Mouse (Mus musculus) bone marrow macrophage, adult 2 months (primary cell): ENCODE measurements around the gene Gtpbp10. TPM values are rescaled to one million over a fixed set of nuclear protein-coding genes. Genes with fewer than 3 reads are reported as not detected.

Source experiments
- H3K27ac ChIP-seq: 2 replicates; pipeline ENCODE4 v1.5.1; 2012; ENCODE audit warnings: low read depth, low read length; ENCODE audit not compliant: insufficient read depth
- H3K4me1 ChIP-seq: 2 replicates; pipeline ENCODE4 v1.6.1; 2012; ENCODE audit warnings: low read length; ENCODE audit not compliant: control insufficient read depth, insufficient read depth
- H3K4me3 ChIP-seq: 2 replicates; pipeline ENCODE4 v1.5.1; 2012; ENCODE audit warnings: mild to moderate bottlenecking, low read length, moderate library complexity; ENCODE audit not compliant: insufficient read depth
- CTCF ChIP-seq: IDR thresholded peaks from 2 replicates; pipeline ENCODE4 v1.5.1; 2012; ENCODE audit warnings: low read depth, mild to moderate bottlenecking, low read length, moderate library complexity
- POLR2A ChIP-seq: IDR thresholded peaks from 2 replicates; pipeline ENCODE4 v1.6.1; 2012; ENCODE audit warnings: mild to moderate bottlenecking, low read depth, low read length, borderline replicate concordance
- polyA plus RNA-seq: library from polyadenylated mRNA; stranded (reverse); fragments of >200 nt; gene quantifications from 2 replicates; pipeline ENCODE4 v1.2.4, GENCODE M21; 2012; ENCODE audit not compliant: missing spikeins, insufficient read depth, insufficient read length

The Gtpbp10 gene
- polyA plus RNA-seq, 1 experiment = 14.3 TPM

DNA sequence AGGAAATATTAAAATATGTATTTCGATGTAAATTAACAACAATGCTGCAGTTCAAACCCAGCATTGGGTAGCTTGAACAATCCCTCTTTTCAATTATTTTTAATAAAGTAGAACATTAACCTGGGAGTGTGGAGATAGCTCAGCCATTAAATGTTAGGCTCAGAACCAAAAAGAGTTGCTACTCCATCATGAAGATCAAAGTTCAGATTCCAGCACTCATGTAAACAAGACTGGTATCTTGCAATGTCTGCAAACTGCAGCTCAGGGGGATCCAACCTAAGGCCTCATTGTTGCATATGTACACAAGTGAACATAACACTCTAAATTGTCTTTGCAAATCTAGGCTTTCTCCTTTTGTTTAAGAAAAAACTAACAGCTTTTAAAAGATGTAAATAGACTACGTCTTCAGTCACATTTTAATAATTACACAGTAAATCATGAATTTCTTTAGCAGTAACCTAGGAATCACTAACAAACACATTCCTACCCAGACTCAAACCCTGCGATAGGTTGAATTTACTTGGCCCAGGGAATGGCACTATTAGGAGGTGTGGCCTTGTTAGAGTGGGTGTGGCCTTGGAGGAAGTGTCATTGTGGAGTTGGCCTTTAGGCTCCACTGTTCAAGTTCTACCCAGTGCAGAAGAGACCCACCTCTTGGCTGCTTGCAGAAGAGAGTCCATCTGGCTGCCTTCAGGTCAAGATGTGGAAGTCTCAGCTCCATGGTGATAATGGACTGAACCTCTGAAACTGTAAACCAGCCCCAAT, 25.5 kb downstream of the Gtpbp10 start:
- Histone ChIP-seq H3K27ac (no peak overlapping the region), H3K4me1 (no peaks in the 10 kb centered on the region), H3K4me3 (no peak overlapping the region)
- TF ChIP-seq POLR2A = no peak
- TF ChIP-seq CTCF = no peak

DNA sequence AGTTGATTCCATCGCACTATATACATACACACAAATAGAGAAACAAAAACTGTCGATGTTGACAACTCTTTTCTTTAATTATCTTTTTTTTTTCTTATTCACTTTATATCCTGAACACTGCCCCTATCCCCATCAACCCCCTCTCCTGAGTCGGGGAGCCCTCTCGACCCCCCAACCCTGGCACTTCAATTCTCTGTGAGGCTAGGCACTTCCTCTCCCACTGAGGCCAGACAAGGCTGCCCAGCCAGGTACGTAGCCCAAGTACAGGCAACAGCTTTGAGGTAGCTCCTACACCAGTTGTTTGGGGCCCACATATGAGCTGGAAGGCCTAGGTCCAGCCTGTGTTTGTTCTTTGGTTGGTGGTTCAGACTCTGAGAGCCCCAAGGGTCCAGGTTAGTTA, 43.9 kb downstream of the Gtpbp10 start:
- no peak for TF ChIP-seq CTCF
- TF ChIP-seq POLR2A = no peak
- Histone ChIP-seq H3K4me1 (no peaks in the 10 kb centered on the region), H3K27ac (no peak overlapping the region), H3K4me3 (no peak overlapping the region)

DNA sequence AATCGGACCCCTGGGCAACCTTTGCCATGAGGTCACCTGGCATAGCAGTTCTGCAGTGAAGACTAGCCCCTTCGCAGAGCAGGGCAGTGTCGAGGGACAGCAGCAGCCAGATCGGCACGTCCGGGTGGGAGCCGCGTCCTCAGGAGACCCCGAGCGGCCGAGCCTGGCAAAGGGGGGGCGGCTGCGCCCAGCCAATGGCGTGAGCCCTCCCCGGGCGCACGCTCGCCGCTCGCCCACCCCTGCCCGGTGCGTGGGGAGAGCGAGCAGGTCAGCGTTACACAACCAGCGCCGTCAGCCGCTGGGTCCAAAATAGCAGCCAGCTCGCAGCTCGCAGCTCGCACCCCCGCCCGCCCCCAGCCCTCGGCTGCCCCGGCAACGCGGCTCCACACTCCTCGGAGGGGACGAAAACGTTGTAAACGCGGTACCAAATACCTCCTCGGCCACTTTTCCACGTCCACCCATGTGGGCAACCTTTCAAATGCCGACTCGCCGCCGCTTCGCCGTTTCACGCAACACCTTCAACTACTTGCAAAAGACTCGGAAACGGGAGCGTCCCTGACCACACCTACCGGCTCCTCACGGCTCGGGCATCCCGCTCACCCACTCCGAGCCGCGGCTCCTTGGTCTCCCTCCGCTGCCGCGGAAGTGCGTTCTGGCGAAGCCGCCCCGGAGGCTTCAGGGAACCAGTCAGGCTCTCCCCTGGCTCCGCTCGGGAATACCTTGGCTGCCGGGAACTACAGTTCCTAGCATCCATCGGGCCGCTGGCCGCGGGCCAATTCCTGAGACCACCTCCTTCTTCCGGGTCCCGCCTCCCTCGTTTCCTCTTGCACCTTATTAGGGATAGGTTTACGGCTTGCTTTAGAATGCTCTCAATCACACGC, 44.9 kb downstream of the Gtpbp10 start, which contains the start of gene Cldn12:
Cldn12 (minus strand) TSS at position 763 of the 881 bp plus-strand sequence.
- peak within 1 kb of the TSS; percentile 98 for H3K4me3 ChIP-seq
- H3K27ac ChIP-seq = no peak within 1 kb of the TSS; the same call in 1 of the 2 replicates
- TF ChIP-seq POLR2A = no peak
- no peak for TF ChIP-seq CTCF

DNA sequence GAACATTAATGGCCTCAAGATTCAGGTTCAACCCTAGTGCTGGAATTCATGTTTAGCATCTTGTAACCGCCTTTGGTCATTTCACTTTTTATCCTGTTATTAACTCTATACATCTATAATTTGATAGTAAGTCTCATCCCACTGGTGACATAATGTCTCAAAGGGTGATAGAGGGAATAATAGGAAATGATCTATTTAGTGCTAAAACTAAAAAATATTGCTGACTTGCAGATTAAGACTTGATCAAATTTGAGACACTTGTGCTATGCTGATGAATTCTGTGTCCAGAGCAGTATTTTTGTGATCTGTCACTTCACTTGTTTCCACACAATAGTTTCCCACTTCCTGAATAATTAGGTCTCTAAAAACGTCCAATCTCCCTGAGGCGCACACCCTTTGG, 47.9 kb downstream of the Gtpbp10 start:
- H3K27ac ChIP-seq = no peak overlapping the region
- TF ChIP-seq CTCF (no peak), POLR2A (no peak)
- H3K4me1 ChIP-seq = no peaks in the 10 kb centered on the region
- H3K4me3 ChIP-seq = no peak overlapping the region

More for the DNA sequence above, 44.9 kb downstream of the Gtpbp10 start, which contains the start of gene Cldn12:
- H3K4me1 ChIP-seq = no peaks in the 10 kb centered on the region

DNA sequence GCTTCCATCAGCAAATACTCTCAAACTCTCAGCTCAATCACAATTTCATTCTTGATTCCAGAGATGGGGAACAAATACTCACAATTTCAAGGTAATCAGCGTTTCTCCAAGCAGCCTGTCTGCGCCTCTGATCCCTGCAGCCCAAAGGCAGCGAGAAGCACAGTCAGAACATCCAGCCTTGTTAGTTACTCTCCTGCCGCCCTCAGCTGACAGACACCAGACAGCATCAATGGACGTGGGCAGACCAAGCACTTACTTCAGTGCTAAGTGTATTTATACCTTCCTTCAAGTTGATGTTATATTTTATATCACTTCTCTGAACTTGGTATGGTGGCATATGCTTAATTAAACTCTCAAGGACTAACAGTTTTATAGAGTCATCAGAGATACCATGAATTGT, 48.3 kb downstream of the Gtpbp10 start:
- no peak overlapping the region for H3K4me3 ChIP-seq
- no peak overlapping the region for H3K27ac ChIP-seq
- no peak for TF ChIP-seq CTCF
- H3K4me1 ChIP-seq = no peaks in the 10 kb centered on the region

DNA sequence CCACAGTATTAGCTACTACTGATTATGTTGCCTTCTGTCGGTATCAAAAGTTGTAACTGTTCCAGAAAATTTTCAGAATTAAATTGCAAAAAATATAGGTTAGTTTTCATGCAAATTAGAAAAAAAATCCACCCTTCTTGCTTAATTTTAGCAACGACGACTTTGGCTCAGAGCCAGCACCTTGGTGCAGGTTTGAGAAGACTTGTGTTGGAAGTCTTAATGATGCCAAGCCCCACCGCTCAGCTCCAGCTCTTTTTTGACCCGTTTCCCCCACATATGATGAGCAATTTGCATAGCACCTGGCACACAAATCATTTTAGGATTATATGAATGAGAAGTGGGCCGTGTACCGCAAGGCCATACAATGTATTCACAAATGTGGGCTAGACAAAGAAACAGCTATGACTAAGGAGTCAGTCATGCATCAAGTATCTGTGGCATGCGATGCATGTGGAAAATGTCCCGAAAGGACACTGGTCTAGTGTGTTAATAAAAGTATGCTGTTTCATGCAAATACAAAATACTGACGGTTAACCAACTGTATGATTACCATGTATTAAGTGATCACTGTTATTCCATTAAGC, 48.9 kb downstream of the Gtpbp10 start:
- Histone ChIP-seq H3K4me1 (no peaks in the 10 kb centered on the region), H3K27ac (no peak overlapping the region), H3K4me3 (no peak overlapping the region)
- TF ChIP-seq CTCF (no peak), POLR2A (no peak)

DNA sequence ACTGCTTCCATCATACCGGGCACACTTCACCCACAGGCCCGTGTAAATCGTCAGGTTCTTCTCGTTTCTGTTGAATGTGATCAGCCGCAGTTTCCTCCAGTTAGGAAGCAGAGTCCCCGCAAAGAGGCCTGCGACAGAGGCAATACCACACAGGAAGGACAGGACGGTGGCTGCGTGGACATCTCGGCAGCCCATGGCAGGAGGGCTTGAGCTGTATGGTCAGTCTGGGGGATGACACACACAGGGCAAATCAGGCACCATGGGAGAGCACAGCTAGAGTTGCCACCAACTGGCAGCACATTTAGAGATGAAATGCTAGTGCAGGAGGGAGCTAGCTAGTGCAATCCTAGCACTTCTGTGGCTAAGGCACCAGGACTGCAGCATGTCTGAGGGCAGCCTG, 51.1 kb downstream of the Gtpbp10 start:
- Histone ChIP-seq H3K4me1 (no peaks in the 10 kb centered on the region), H3K27ac (no peak overlapping the region), H3K4me3 (no peak overlapping the region)
- TF ChIP-seq POLR2A = no peak

DNA sequence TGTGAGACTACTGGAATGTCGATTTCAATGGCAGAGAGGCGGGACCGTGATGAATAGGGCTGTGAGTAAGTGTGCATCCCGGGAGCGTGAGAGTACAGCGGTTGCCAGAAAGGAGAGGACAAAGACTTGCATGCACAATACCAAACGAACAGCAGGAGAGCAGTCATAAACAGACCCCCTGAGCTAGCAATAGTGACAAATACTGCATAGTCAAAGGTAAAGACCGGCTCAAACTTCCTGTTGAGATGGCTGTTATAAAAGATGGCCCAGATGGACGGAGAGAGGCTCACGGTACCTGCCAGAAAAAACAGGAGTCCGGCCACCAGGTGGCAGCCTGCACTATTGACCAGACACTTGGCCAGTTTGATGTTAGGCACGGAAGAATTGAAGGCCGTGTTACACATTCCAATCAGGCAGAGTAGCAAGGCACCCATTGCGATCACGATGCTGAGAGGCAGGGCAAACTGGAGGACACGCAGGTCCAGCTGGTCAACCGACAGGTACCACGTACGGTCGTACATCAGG, 51.6 kb downstream of the Gtpbp10 start:
- TF ChIP-seq POLR2A = no peak
- TF ChIP-seq CTCF = peak; percentile 40; the same call in 1 of the 2 replicates
- no peaks in the 10 kb centered on the region for H3K4me1 ChIP-seq
- H3K27ac ChIP-seq = no peak overlapping the region
- H3K4me3 ChIP-seq = no peak overlapping the region

DNA sequence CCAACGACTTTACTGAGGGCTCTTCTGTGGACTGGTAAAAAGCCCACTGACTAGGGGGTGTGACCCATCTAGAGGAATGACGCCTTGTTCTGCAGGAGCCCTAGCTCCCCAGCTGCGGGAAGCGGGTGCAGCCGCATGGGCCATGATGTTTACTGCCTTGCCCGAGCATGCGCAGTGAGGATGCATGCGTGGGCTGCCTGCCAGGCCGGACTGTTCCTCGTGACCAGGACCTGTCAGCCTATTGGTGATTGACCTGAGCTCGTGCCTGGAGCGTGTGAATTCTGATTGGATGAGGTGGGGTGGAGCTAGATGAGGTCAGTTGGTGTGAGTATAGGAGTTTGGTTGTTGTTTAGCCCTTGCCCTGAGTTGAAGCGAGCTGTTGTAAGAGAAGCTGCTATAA, 54.9 kb downstream of the Gtpbp10 start:
- Histone ChIP-seq H3K4me1 (peaks cover 5% of the 10 kb centered on the region), H3K4me3 (no peak overlapping the region), H3K27ac (no peak overlapping the region)
- TF ChIP-seq POLR2A = no peak
- no peak for TF ChIP-seq CTCF

DNA sequence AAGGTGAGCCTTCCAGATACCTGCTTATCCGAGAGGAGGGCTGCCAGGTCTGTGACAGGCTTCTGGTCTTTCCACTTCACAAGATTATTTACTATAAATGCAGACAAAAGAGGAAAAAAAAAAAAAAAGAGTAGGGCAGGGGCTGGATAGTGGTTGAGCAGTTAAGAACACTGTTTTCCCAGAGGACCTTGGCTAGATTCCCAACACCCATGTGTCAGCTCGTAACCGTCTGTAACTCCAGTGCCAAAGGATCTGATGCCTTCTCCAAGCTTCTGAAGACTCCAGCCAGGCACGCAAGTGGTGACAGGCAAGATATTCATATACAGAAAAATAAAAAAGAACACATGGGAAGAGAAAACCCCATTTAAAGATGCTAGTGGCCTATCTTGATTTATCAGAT, 56.0 kb downstream of the Gtpbp10 start:
- H3K4me3 ChIP-seq = no peak overlapping the region
- TF ChIP-seq CTCF (no peak), POLR2A (no peak)
- peaks cover 5% of the 10 kb centered on the region for H3K4me1 ChIP-seq
- no peak overlapping the region for H3K27ac ChIP-seq
